Mouse (Mus musculus) erythroblast, embryonic 14.5 days (primary cell): ENCODE results near the gene Syn3.
"Not testable (repeated sequence)": the region's sequence is repeated elsewhere in the genome, so short reads cannot be mapped to it uniquely, and the experiment has no call there.

ENCODE experiments used
- GATA1 ChIP-seq: IDR thresholded peaks from 2 replicates; pipeline ENCODE4 v1.6.1; 2012; ENCODE audit warnings: low read length, inconsistent platforms, mixed read lengths
- TAL1 ChIP-seq: IDR thresholded peaks from 3 replicates; pipeline ENCODE4 v1.6.1; 2012; ENCODE audit warnings: low read length, inconsistent platforms, mixed read lengths

GRCm38 (mm10) chr10:86122456-86122855 lies 376.2 kb downstream of the Syn3 start:
- not testable (repeated sequence) for TF ChIP-seq TAL1, GATA1
